Mouse (Mus musculus): Measurements from ENCODE around the gene Ush1g.

DNA sequence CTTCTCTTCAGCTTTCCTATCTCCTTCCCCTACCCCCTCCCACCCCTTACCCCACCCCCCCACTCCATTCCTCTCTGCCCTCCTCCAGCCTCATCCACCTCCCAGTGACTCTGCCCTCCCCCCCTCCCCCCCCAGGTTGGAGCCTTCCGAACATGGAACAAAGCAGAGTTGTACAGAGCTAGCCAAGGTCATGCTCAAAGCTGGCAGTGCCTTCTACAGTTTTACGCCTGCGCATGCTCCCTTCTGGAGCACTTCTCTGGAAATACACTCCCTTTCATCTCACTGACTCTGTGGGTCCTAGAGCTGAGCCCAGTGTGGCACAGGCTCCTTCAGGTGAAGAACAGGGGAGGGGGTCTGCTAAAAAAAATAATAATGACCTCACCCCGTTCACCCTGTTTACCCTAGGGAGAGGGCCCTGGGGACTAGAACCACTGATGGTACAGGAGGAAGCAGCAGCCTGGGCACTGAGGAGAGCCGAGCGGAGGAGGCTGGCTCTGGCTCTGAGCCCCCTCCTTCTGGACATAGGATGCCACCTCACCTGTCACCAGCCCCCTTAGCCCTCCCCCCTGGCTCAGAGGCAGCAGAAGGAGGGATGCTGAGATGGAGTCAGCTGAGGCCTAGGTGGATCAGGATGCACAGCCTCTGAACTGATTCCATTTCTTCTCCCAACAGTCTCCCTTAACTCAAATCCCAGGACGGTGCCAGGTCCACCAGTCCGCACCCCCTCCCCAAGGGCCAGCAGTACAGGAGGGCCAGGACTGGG is 38.9 kb downstream of the Ush1g start:
- TF ChIP-seq CTCF (IDR thresholded peaks at IDR 0.05; ENCODE audit: low read depth) (no peak), EP300 (IDR thresholded peaks at IDR 0.05; ENCODE audit: low read depth) (no peak)

All from liver, postnatal 0 days (tissue).